Mouse (Mus musculus) lung, embryonic 14.5 days (tissue): ENCODE measurements around the gene Sesn2. TPM values are rescaled to one million over a fixed set of nuclear protein-coding genes. Genes with fewer than 3 reads are reported as not detected.
"Not testable (repeated sequence)": the region's sequence is repeated elsewhere in the genome, so short reads cannot be mapped to it uniquely, and the experiment has no call there.

Experiments
- ATAC-seq: fragments of 200-750 bp; cut with Nextera tagmentation; 2 replicates; pipeline ENCODE4 v1.8.0; 2017; ENCODE audit warnings: mild to moderate bottlenecking, moderate TSS enrichment, moderate library complexity; ENCODE audit not compliant: insufficient read depth
- DNase-seq: peaks from one replicate; pipeline ENCODE4 v3.0.0-alpha.2; 2015
- H3K27ac ChIP-seq: fragments of 300-500 bp; sonication (generic); 2 replicates; pipeline ENCODE4 v1.5.1; 2014; ENCODE audit warnings: low read depth, mild to moderate bottlenecking, moderate library complexity
- H3K27me3 ChIP-seq: fragments of 300-500 bp; sonication (generic); 2 replicates; pipeline ENCODE4 v1.6.1; 2014; ENCODE audit warnings: low read length, control low read depth; ENCODE audit not compliant: insufficient read depth
- H3K36me3 ChIP-seq: fragments of 300-500 bp; sonication (generic); 2 replicates; pipeline ENCODE4 v1.6.1; 2014; ENCODE audit warnings: control low read depth; ENCODE audit not compliant: insufficient read depth
- H3K4me1 ChIP-seq: fragments of 300-500 bp; sonication (generic); 2 replicates; pipeline ENCODE4 v1.6.1; 2014; ENCODE audit warnings: antibody characterized with exemption, control low read depth; ENCODE audit not compliant: insufficient read depth
- H3K4me2 ChIP-seq: fragments of 300-500 bp; sonication (generic); 2 replicates; pipeline ENCODE4 v1.6.1; 2014; ENCODE audit warnings: mild to moderate bottlenecking
- H3K4me3 ChIP-seq: fragments of 300-500 bp; sonication (generic); 2 replicates; pipeline ENCODE4 v1.5.1; 2014; ENCODE audit warnings: low read depth, low read length
- H3K9ac ChIP-seq: fragments of 300-500 bp; sonication (generic); 2 replicates; pipeline ENCODE4 v1.6.1; 2014
- H3K9me3 ChIP-seq: fragments of 300-500 bp; sonication (generic); 2 replicates; pipeline ENCODE4 v1.6.1; 2016; ENCODE audit warnings: low read depth, low read length, control low read depth
- CTCF ChIP-seq: IDR thresholded peaks from 2 replicates; pipeline ENCODE4 v1.5.1; 2016; ENCODE audit warnings: antibody characterized with exemption, low read depth
- WGBS: fragments of 180-500 bp; shearing (Covaris S2); extraction: QIAGEN DNeasy Blood & Tissue Kit; methylation state at CpG from one replicate; pipeline ENCODE4 v1.1.7; 2014; 5-methylcytosine and 5-hydroxymethylcytosine counted together
- polyA plus RNA-seq: library from polyadenylated mRNA; unstranded; fragments of >200 nt; fragmentation: Nextera tagmentation; extraction: Ambion mirVana; gene quantifications from 2 replicates; pipeline ENCODE4 v1.2.1, GENCODE M21; 2014

Gene Sesn2
- polyA plus RNA-seq = 7.8 and 8.6 TPM in 2 replicates

DNA sequence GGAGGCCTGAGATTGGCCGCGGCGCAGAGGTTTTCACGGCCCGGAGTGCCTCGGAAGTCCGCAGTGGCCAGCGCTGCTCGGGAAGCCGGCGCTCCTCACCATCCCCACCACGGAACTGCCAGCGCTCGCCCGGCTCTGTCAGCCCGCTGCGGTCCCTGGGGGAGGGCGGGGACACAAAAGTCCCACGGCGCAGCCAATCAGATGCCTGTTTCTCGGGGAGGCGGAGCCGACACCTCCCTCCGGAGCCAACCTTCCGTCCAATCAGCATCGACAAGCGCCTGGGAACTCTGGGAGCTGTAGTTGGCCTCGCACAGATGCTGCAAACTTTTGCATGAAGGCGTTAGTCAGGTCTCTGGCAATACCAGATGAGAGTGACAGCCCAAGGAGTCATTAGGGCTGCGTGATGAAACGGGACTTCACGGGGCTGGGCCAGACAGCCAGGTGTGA is at the start of gene Sesn2:
Sesn2 (minus strand) TSS at position 150 of the 447 bp plus-strand sequence.
- peak within 1 kb of the TSS; percentile 82 for H3K4me3 ChIP-seq
- H3K27ac ChIP-seq = peak within 1 kb of the TSS; percentile 91
- no peaks in the 10 kb centered on the region for H3K36me3 ChIP-seq
- no peak for TF ChIP-seq CTCF
- peak within 1 kb of the TSS; percentile 74 for H3K9ac ChIP-seq
- H3K4me2 ChIP-seq = peak within 1 kb of the TSS; percentile 90
- no peaks in the 10 kb centered on the region for H3K9me3 ChIP-seq
- H3K27me3 ChIP-seq = no peaks in the 10 kb centered on the region
- DNase-seq = peak; percentile 99
- WGBS = under 1% methylated on average over 32 of the region's 32 CpGs
- peaks cover 9% of the 10 kb centered on the region for H3K4me1 ChIP-seq
- ATAC-seq = peak; percentile 90

DNA sequence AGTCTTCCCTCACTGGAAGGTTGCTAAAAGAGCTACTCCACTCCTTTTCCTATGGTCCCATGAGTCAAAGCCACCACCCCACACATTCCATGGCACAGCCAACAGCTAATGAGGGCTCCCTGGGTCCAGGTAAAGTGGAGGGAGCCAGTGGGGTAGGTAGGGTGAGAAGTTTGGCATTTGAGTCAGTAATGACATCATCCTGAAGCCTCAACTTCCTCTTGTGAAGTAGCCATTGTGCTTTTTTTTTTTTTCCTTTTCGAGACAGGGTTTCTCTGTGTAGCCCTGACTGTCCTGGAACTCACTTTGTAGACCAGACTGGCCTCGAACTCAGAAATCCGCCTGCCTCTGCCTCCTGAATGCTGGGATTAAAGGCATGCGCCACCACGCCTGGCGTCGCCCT is 45.2 kb upstream of the Sesn2 start:
- not testable (repeated sequence) for DNase-seq, H3K4me3 ChIP-seq, H3K9ac ChIP-seq, ATAC-seq, H3K27me3 ChIP-seq, H3K27ac ChIP-seq, H3K9me3 ChIP-seq, H3K4me1 ChIP-seq, H3K4me2 ChIP-seq
- peaks cover 37% of the 10 kb centered on the region for H3K36me3 ChIP-seq
- WGBS = 87% methylated on average over 7 of the region's 7 CpGs

DNA sequence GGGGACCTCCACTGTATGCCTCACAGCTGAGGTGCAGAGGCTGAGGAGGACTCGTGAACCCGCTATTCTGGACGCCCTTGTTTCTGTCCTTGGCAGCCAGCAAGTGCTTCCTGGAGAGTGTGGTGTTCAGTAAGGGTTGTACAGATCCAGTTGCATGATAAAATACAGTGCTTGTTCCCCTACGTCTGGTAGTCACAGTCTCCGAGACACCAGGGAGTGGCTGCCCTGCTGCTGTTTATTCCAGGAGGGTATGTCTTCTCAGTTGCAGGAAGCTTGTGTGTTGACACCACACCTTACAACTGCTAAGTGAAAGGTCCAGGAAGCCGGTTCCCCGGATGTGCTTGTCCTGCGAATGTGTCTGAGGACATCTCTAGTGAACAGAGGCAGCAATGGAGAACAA is 44.4 kb upstream of the Sesn2 start:
- H3K4me1 ChIP-seq = no peaks in the 10 kb centered on the region
- H3K9ac ChIP-seq = no peak overlapping the region
- peaks cover 46% of the 10 kb centered on the region for H3K36me3 ChIP-seq
- no peak for TF ChIP-seq CTCF
- ATAC-seq = no peak
- no peak overlapping the region for H3K27ac ChIP-seq
- no peak overlapping the region for H3K4me2 ChIP-seq
- H3K4me3 ChIP-seq = no peak overlapping the region
- no peak for DNase-seq
- 63% methylated on average over 8 of the region's 8 CpGs for WGBS
- no peaks in the 10 kb centered on the region for H3K27me3 ChIP-seq
- no peaks in the 10 kb centered on the region for H3K9me3 ChIP-seq

DNA sequence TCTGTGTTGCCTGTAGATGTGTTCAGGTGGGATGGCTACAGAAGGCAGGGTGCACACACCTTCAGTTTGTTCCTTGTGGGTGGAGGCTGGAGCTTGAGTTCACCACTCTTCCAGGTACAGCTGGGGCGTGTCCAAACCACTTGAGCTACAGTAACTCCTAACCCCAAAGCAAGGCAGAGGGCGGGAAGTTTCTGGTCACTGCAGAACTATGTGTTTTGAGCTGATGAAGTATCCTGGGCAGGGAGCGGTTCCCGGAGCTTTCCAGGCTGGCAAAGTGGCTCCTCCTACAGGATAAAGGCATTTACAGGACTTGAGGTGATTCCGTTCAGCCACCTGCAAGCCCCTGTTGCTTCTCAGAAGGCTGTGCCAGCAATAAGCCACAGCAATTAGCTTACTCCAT is 43.9 kb upstream of the Sesn2 start:
- no peak for ATAC-seq
- H3K9ac ChIP-seq = no peak overlapping the region

DNA sequence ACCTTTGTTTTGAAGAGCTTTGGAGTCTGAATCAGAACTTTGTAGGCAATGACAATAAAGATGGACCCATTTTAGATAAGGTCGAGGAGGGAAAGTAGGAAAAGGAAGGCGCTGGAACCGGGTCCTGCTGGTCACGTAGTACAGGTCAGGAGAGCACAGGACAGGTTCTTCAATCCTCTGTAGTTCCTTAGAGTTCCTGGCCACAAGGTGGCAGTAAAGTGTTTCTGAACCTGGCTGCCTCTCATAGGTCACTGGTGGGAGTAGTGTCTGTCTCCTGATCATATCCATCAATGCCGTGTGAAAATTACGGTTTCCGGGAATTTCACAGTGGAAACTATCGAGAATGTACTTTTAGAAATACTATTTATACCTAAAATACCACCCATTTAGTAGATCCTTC is 35.5 kb upstream of the Sesn2 start:
- 30% methylated on average over 8 of the region's 8 CpGs for WGBS
- ATAC-seq (no peak), DNase-seq (peak; percentile 88)
- Histone ChIP-seq H3K9me3 (no peaks in the 10 kb centered on the region), H3K9ac (no peak overlapping the region), H3K27me3 (no peaks in the 10 kb centered on the region), H3K4me2 (no peak overlapping the region), H3K4me3 (no peak overlapping the region), H3K4me1 (no peaks in the 10 kb centered on the region), H3K27ac (no peak overlapping the region), H3K36me3 (peaks cover 95% of the 10 kb centered on the region)
- peak; percentile 82 for TF ChIP-seq CTCF

More for the DNA sequence above, 43.9 kb upstream of the Sesn2 start:
- Histone ChIP-seq H3K27me3 (no peaks in the 10 kb centered on the region), H3K4me2 (no peak overlapping the region), H3K36me3 (peaks cover 51% of the 10 kb centered on the region), H3K9me3 (no peaks in the 10 kb centered on the region), H3K4me3 (no peak overlapping the region), H3K4me1 (no peaks in the 10 kb centered on the region), H3K27ac (no peak overlapping the region)
- DNase-seq = no peak
- WGBS = 67% methylated on average over 5 of the region's 5 CpGs
- TF ChIP-seq CTCF = no peak

DNA sequence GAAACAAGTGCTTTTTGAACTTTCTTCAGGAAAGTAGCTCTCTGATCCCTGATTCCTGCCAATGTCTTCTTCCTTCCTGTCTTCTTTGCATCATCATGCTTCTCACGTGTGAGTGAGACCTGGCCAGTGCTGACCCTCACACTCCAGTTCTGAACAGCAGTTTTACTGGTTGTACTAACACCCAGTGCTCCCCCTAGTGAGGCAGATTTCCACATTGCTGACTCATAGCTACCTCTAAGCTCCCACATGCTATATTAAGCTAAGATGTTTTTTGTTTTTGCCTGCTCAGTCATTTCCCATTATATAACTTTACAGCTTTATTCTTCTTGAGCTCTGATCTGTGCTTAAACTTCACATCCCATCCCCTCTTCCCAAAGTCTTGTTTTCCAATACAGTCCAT is 32.4 kb upstream of the Sesn2 start:
- no peak for TF ChIP-seq CTCF
- H3K9ac ChIP-seq = no peak overlapping the region
- H3K4me1 ChIP-seq = no peaks in the 10 kb centered on the region
- no peak overlapping the region for H3K27ac ChIP-seq
- no peak overlapping the region for H3K4me3 ChIP-seq
- H3K4me2 ChIP-seq = no peak overlapping the region
- 50% methylated on average over 1 of the region's 1 CpGs for WGBS
- no peaks in the 10 kb centered on the region for H3K27me3 ChIP-seq
- no peaks in the 10 kb centered on the region for H3K9me3 ChIP-seq
- ATAC-seq (no peak), DNase-seq (no peak)
- peaks cover 93% of the 10 kb centered on the region for H3K36me3 ChIP-seq

DNA sequence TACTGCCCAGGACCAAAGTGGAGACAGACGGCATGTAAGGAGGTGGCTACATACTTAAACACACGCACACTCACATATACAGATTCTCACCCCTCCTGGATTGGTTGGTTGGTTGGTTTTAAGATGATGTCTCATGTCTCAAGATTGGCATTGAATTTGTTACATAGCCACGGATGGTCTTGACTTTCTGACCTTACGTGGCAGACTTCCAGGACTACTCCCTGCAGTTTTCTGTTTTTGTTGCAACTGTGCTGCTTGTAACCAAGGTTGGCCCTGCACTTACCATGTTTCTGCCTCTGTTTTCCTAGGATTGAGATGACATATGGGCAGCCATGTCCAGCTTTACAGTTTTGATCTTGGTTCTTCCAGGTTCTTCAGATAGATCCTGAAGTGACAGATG is 31.1 kb upstream of the Sesn2 start:
- WGBS = 84% methylated on average over 4 of the region's 4 CpGs
- peaks cover 7% of the 10 kb centered on the region for H3K4me1 ChIP-seq
- H3K36me3 ChIP-seq = peaks cover 82% of the 10 kb centered on the region
- no peak overlapping the region for H3K4me2 ChIP-seq
- ATAC-seq (no peak), DNase-seq (no peak)
- H3K27me3 ChIP-seq = no peaks in the 10 kb centered on the region
- no peak overlapping the region for H3K27ac ChIP-seq
- no peak overlapping the region for H3K4me3 ChIP-seq
- TF ChIP-seq CTCF = no peak
- no peaks in the 10 kb centered on the region for H3K9me3 ChIP-seq
- no peak overlapping the region for H3K9ac ChIP-seq

DNA sequence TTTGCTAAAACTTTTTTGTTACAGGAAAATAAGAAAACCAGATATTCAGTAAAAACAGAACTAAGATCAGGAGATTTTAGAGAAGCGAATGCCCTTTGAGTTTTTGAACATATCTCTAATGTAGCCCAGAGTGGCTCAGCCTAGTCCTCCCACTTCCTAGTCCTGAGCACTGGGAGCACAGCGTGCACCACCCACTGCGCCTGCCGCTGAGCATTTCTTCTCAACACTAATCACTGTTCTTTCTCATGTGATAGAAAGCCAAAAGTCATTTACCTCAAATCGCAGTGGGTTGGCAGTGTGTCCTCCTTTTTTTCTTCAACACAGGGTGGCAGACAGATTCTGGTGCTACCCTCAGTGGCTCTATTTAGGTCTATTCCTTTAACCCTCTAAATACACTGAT is 29.2 kb upstream of the Sesn2 start:
- H3K36me3 ChIP-seq = peaks cover 67% of the 10 kb centered on the region
- no peak overlapping the region for H3K4me2 ChIP-seq
- WGBS = 93% methylated on average over 5 of the region's 5 CpGs
- H3K9me3 ChIP-seq = no peaks in the 10 kb centered on the region
- no peak for ATAC-seq
- peaks cover 12% of the 10 kb centered on the region for H3K4me1 ChIP-seq
- no peaks in the 10 kb centered on the region for H3K27me3 ChIP-seq
- no peak overlapping the region for H3K4me3 ChIP-seq
- no peak for TF ChIP-seq CTCF
- no peak overlapping the region for H3K27ac ChIP-seq
- H3K9ac ChIP-seq = no peak overlapping the region
- DNase-seq = no peak
